Mouse (Mus musculus) heart, embryonic 15.5 days (tissue): ENCODE data around the gene Nsrp1. TPM values are rescaled to one million over a fixed set of nuclear protein-coding genes. Genes with fewer than 3 reads are reported as not detected.
"Not testable (repeated sequence)": the region's sequence is repeated elsewhere in the genome, so short reads cannot be mapped to it uniquely, and the experiment has no call there.

Experiments used
- ATAC-seq: fragments of 200-750 bp; cut with Nextera tagmentation; replicated peaks from 2 replicates; pipeline ENCODE4 v1.8.0; 2017; ENCODE audit warnings: low read depth, moderate TSS enrichment; ENCODE audit not compliant: insufficient number of reproducible peaks, insufficient read depth, low FRiP score
- H3K27ac ChIP-seq: fragments of 300-500 bp; sonication (generic); 2 replicates; pipeline ENCODE4 v1.5.1; 2015; ENCODE audit warnings: mild to moderate bottlenecking, inconsistent platforms
- H3K27me3 ChIP-seq: fragments of 300-500 bp; sonication (generic); 2 replicates; pipeline ENCODE4 v1.6.1; 2015; ENCODE audit warnings: inconsistent platforms
- H3K36me3 ChIP-seq: fragments of 300-500 bp; sonication (generic); 2 replicates; pipeline ENCODE4 v1.6.1; 2015; ENCODE audit warnings: mild to moderate bottlenecking, inconsistent platforms
- H3K4me1 ChIP-seq: fragments of 300-500 bp; sonication (generic); replicated peaks from 2 replicates; pipeline ENCODE4 v1.6.1; 2015; ENCODE audit warnings: inconsistent platforms
- H3K4me2 ChIP-seq: fragments of 300-500 bp; sonication (generic); 2 replicates; pipeline ENCODE4 v1.6.1; 2015; ENCODE audit warnings: inconsistent platforms, mild to moderate bottlenecking, moderate library complexity
- H3K4me3 ChIP-seq: fragments of 300-500 bp; sonication (generic); 2 replicates; pipeline ENCODE4 v1.5.1; 2015; ENCODE audit warnings: mild to moderate bottlenecking, inconsistent platforms
- H3K9ac ChIP-seq: fragments of 300-500 bp; sonication (generic); 2 replicates; pipeline ENCODE4 v1.6.1; 2015; ENCODE audit warnings: mild to moderate bottlenecking, inconsistent platforms
- H3K9me3 ChIP-seq: fragments of 300-500 bp; sonication (generic); replicated peaks from 2 replicates; pipeline ENCODE4 v1.6.1; 2016; ENCODE audit warnings: inconsistent platforms
- WGBS: fragments of 180-500 bp; shearing (Covaris S2); methylation state at CpG from one replicate; pipeline ENCODE4 v1.1.7; 2015; ENCODE audit warnings: mixed read lengths; 5-methylcytosine and 5-hydroxymethylcytosine counted together
- polyA plus RNA-seq: library from polyadenylated mRNA; unstranded; fragments of >200 nt; fragmentation: Nextera tagmentation; extraction: Ambion mirVana; gene quantifications from 2 replicates; pipeline ENCODE4 v1.2.1, GENCODE M21; 2015

The Nsrp1 gene
- polyA plus RNA-seq = 42.6 and 56.0 TPM in 2 replicates

DNA sequence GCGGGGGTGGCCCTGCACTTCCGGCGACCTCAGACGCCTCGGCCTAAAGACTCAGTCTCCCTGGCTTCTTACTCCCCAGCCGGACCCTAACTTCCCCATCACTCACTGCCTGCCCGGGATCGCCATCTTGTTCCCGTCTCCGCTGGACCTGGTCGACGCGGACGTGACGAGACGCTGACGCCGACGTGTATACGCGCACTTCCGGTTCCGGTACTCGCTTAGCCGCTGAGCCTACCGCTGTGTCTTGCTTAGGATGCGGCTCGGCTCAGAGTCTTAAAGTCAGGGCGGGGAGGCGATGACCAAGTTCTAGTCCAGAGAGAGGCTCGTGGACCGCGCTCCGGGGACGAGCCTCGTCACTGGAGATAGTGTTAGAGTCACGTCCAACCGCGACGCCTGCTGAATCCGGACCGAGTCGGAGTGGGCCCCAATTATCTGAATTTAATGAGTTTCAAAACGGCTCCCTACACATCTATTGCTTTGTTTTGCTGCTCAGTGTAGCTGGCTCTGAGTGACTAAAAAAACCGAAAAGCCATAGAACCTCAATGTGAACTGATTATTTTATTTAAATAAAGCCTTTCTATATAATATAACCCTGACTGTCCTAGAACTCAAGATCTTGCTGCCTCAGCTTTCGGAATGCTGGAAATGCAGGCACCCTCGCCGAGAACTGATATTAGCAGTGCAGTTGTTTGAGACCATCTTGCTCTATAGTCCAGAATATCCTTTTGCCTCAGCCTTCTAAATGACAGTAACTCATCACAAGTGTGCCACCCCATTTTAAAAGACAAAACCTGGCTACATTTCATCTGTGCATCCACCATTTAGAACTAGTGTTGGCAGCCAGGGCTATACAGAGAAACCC, at the start of gene Nsrp1:
Nsrp1 (minus strand) TSS at position 163 of the 862 bp plus-strand sequence.
- peak; percentile 93 for ATAC-seq
- WGBS = 2% methylated on average over 48 of the region's 48 CpGs
- Histone ChIP-seq H3K9ac (peak within 1 kb of the TSS; percentile 55), H3K27ac (peak within 1 kb of the TSS; percentile 78), H3K9me3 (no peaks in the 10 kb centered on the region), H3K27me3 (peaks cover 13% of the 10 kb centered on the region), H3K4me1 (peaks cover 8% of the 10 kb centered on the region), H3K4me2 (peak within 1 kb of the TSS; percentile 89), H3K4me3 (peak within 1 kb of the TSS; percentile 80), H3K36me3 (peaks cover 22% of the 10 kb centered on the region)

DNA sequence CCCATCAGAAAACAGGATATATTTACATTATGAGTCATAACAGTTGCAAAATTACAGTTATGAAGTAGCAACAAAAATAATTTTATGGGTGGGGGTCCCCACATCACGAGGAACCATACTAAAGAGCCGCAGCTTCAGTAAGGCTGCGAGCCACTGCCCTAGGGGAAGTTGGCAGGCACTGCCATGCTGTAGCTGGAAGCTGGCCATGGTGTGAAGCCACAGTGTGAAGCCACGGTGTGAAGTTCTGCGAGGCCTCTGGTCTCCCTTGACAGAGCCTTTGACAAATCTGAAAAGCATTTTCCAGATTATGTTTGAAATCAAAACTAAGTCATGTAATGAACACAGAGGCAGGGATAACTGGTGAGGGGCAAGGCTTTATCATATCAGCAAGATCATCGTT, 32.9 kb upstream of the Nsrp1 start:
- Histone ChIP-seq H3K27ac (no peak overlapping the region), H3K9ac (no peak overlapping the region), H3K4me2 (no peak overlapping the region), H3K36me3 (no peaks in the 10 kb centered on the region), H3K4me3 (no peak overlapping the region), H3K27me3 (no peaks in the 10 kb centered on the region), H3K9me3 (no peaks in the 10 kb centered on the region), H3K4me1 (no peaks in the 10 kb centered on the region)
- ATAC-seq = no peak
- 81% methylated on average over 6 of the region's 6 CpGs for WGBS

DNA sequence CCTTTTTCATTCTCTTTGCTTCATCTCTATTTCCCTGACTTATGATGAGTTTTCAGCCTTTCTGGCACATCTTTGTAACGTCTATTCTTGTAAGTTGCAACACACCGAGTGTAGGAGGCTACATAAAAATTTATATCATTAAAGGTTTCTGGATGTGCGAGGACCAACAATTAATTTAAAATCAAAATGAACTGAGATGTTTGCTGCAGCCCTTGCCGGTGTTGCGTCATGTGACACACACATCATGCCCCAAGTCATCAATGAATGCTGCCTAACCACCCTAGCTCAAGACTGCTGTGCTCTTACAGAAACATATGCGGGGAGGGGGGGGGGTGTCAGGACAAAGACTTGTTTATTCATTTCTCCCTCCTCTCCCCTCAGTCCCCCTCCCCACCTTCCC, 30.2 kb upstream of the Nsrp1 start:
- Histone ChIP-seq H3K4me1 (no peaks in the 10 kb centered on the region), H3K4me2 (no peak overlapping the region), H3K36me3 (no peaks in the 10 kb centered on the region), H3K4me3 (no peak overlapping the region), H3K27ac (no peak overlapping the region), H3K9me3 (no peaks in the 10 kb centered on the region), H3K27me3 (no peaks in the 10 kb centered on the region), H3K9ac (no peak overlapping the region)
- WGBS = 88% methylated on average over 6 of the region's 6 CpGs
- ATAC-seq = no peak

DNA sequence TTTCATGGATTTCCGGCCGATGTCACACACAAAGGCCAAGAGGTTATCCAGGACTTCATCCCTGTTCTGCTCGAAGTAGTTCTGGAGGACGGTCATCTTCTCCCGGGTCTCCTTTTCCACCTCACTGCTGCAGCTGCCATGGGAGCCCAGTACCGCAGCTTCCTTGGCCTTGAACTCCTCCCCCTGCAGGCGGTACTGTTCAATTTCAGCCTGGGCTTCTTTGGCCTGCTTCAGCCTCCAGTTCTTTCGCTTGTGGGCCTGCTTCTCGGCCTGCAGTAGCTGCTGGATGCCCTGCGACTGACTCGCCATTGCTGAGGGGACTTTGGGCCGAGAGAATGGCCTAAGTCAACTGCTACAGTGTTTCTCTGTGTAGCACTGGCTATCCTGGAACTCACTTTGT, 29.6 kb upstream of the Nsrp1 start:
- H3K27ac ChIP-seq, H3K27me3 ChIP-seq, H3K36me3 ChIP-seq, H3K4me2 ChIP-seq, H3K4me1 ChIP-seq, H3K4me3 ChIP-seq, H3K9ac ChIP-seq, H3K9me3 ChIP-seq, ATAC-seq: not testable (repeated sequence)
- WGBS = 77% methylated on average over 12 of the region's 12 CpGs

DNA sequence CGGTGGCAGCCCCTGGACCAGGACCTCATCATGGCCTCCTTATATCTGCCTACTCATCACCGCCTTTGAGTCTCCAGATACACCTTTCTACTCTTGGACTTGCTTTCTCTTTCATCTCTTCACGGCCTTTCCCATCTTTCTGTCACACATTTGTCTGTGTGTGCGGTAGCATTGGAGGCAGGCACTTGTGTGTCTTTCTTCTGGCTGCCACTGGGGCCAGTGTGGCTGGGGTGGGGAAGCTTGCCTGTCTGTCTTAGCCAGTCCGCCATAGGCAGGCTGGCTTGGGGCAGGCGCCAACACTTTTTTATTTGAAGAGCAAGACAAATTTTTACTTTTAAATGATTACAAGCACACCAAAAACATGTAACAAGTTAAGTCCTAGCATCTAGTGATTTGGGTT, 28.7 kb upstream of the Nsrp1 start:
- WGBS = 91% methylated on average over 6 of the region's 6 CpGs
- Histone ChIP-seq H3K4me2 (no peak overlapping the region), H3K4me3 (no peak overlapping the region), H3K27me3 (no peaks in the 10 kb centered on the region), H3K4me1 (no peaks in the 10 kb centered on the region), H3K9ac (no peak overlapping the region), H3K27ac (no peak overlapping the region), H3K9me3 (no peaks in the 10 kb centered on the region), H3K36me3 (no peaks in the 10 kb centered on the region)
- ATAC-seq = no peak

DNA sequence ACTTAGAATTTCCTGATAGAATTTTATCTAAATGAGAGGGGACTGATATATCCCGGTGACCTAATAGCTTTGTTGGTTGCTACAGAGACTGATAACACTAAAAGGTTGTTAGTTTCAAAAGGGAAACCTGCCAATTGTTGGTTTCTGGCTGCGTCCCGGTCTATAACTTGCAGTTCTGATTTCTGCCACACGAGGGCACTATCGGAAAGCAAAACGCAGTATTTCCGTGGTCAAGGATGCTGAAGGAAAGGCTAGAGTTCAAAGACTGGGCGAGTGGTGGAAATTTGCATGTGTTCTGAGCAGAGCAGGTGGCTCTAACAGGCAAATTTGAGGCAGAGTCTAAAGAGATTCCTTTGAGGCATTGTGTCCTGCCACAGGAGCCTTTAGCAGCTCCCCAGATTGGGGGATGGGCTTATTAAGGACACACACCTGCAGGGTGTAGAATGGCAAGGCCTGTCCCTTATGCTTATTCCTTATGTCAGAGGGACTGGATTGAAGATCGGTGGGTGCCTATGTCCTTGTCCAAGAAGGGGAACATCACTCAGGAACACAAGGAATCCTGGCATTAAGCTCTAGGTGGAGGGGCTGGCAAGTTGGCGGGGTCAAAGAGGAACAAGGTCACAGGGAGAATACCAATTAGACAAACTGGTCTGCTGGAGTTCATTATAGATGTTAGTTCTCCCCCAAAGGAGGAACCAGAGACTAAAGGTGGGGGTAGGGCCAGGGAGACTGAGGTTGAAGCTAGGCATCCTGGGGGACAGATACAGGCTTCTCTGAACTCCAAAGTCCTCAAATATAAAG, 22.1 kb upstream of the Nsrp1 start:
- no peaks in the 10 kb centered on the region for H3K27me3 ChIP-seq
- peak overlapping the region; percentile 37; the same call in 1 of the 2 replicates for H3K4me2 ChIP-seq
- WGBS = 17% methylated on average over 10 of the region's 10 CpGs
- no peak overlapping the region for H3K4me3 ChIP-seq
- no peak overlapping the region for H3K9ac ChIP-seq
- H3K4me1 ChIP-seq = peaks cover 12% of the 10 kb centered on the region
- H3K9me3 ChIP-seq = no peaks in the 10 kb centered on the region
- H3K27ac ChIP-seq = no peak overlapping the region
- no peaks in the 10 kb centered on the region for H3K36me3 ChIP-seq
- ATAC-seq = no peak

DNA sequence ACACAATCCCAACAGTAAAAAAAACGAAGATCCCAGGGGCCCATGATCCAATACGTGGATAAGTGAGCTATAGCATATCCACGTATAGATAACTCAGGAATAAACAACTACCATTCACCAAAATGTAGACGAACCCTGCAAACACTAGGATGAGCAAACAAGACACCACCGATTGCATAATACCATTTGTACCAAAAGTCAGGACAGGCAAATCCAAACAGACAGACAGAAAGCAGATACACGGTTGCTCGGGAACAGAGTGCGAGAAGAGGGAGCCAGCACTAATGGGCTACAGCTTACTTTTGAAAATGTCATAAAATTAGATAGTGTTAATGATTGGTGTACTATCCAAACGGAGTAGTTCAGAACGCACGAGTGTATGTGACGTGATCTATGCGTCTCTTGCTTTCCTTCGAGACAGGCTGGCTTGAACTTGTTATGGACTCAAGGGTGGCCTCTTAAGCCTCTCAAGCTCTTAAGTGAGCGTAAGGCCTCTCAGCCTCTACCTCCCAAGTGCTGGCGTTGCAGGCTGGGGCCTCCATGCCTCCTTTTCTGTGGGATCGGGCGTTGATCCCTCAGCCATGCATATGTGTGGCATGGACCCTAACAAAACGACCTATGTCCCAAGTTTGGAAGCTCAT, 20.2 kb upstream of the Nsrp1 start:
- ATAC-seq = no peak
- Histone ChIP-seq H3K9me3 (no peaks in the 10 kb centered on the region), H3K4me1 (peaks cover 12% of the 10 kb centered on the region), H3K27me3 (no peaks in the 10 kb centered on the region), H3K4me2 (no peak overlapping the region), H3K9ac (no peak overlapping the region), H3K36me3 (no peaks in the 10 kb centered on the region), H3K4me3 (no peak overlapping the region), H3K27ac (no peak overlapping the region)
- WGBS = 75% methylated on average over 19 of the region's 19 CpGs

DNA sequence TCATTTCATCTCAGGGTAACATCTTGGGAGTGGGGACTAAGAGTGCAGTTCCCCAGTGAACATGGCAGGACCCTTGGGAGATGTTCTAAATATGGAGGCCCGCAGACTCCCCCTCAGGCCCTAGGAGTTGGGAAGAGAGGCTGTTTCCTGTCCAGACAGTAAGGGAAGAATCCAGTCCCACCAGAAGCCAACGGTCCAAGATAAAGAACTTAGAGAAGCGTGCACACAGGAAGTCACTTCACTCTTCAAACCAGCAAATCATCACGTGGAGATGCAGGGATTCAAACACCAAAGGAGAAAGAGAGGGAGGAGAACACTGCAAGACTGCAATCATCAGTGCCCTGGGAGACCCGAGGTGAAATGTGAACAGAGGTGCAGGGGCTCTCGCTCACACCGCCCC, 18.8 kb upstream of the Nsrp1 start:
- ATAC-seq = no peak
- no peak overlapping the region for H3K9ac ChIP-seq

DNA sequence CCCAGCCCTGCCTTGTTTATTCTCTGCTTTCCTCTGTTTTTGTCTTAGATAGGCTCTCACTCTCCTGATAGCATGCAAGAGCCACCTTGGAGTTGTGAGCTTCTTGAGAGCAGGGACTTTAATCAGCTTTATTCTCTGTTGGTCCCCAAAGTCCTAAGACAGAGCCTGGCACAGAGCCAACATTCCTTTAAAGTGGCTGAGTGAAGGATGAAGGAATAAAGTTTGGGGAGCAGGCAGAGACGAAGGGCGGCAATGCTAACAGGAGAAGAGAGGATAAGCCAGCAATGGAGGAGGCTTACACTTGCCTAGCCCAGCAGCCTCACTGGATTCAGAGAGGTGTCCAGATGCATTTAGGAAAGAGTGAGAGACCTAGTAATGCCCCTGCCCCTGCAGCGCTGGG, 18.3 kb upstream of the Nsrp1 start:
- Histone ChIP-seq H3K4me1 (peaks cover 16% of the 10 kb centered on the region), H3K4me3 (no peak overlapping the region), H3K9ac (no peak overlapping the region), H3K9me3 (no peaks in the 10 kb centered on the region), H3K4me2 (no peak overlapping the region), H3K27ac (no peak overlapping the region), H3K36me3 (no peaks in the 10 kb centered on the region), H3K27me3 (no peaks in the 10 kb centered on the region)
- WGBS = 58% methylated on average over 3 of the region's 3 CpGs
- no peak for ATAC-seq

More for the DNA sequence above, 18.8 kb upstream of the Nsrp1 start:
- no peaks in the 10 kb centered on the region for H3K27me3 ChIP-seq
- H3K4me2 ChIP-seq = no peak overlapping the region
- WGBS = 41% methylated on average over 7 of the region's 7 CpGs
- H3K4me1 ChIP-seq = peaks cover 16% of the 10 kb centered on the region
- no peaks in the 10 kb centered on the region for H3K36me3 ChIP-seq
- no peak overlapping the region for H3K27ac ChIP-seq
- no peaks in the 10 kb centered on the region for H3K9me3 ChIP-seq
- H3K4me3 ChIP-seq = no peak overlapping the region

DNA sequence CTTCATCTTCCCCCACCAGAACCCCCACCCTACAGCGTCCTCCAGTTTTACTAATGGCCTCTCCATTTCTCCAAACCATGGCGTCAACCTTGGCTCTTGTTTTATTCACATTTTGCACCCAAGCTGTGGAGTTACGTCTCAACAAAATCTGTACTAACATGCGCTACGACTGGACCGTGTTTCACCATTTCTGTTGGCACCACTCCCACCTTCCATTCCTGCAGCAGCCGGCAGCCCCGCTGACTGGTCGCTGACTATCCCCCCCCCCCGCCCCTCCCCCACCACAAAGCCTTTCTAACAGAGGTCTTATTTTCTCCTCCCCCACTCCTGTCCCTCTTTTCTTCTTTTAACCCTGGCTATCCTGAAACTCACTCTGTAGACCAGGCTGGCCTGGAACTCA, 17.0 kb upstream of the Nsrp1 start:
- 56% methylated on average over 10 of the region's 10 CpGs for WGBS

DNA sequence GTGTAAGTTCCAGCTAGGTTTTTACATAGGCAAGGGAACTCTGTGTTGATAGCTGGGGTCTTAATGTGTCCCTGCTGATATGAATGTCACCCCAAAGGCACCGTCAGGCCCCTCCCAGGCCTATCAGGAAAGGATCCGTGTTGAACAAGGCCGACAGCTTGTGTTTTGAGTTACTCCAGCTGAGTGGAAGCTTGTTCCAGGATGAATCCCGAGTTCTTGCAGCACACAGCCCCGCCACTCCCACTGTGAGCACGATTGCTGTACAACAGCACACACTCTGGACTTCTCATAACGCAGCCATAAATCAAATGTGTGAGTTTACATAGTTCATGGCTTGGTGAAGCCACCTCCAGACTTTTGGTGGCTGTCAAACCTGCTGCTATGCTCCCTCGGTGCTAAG, 15.9 kb upstream of the Nsrp1 start:
- H3K4me2 ChIP-seq = no peak overlapping the region
- H3K4me3 ChIP-seq = no peak overlapping the region
- no peaks in the 10 kb centered on the region for H3K9me3 ChIP-seq
- peaks cover 13% of the 10 kb centered on the region for H3K4me1 ChIP-seq
- 52% methylated on average over 8 of the region's 8 CpGs for WGBS
- H3K9ac ChIP-seq = no peak overlapping the region
- ATAC-seq = no peak
- no peaks in the 10 kb centered on the region for H3K36me3 ChIP-seq
- no peak overlapping the region for H3K27ac ChIP-seq
- no peaks in the 10 kb centered on the region for H3K27me3 ChIP-seq

More for the DNA sequence above, 17.0 kb upstream of the Nsrp1 start:
- Histone ChIP-seq H3K27ac (no peak overlapping the region), H3K9ac (no peak overlapping the region), H3K4me1 (peaks cover 16% of the 10 kb centered on the region), H3K9me3 (no peaks in the 10 kb centered on the region), H3K4me3 (no peak overlapping the region), H3K4me2 (no peak overlapping the region), H3K27me3 (no peaks in the 10 kb centered on the region), H3K36me3 (no peaks in the 10 kb centered on the region)
- ATAC-seq = no peak
